27 mouse cellular contexts compared by ENCODE assay signal in the genomic region with DNA sequence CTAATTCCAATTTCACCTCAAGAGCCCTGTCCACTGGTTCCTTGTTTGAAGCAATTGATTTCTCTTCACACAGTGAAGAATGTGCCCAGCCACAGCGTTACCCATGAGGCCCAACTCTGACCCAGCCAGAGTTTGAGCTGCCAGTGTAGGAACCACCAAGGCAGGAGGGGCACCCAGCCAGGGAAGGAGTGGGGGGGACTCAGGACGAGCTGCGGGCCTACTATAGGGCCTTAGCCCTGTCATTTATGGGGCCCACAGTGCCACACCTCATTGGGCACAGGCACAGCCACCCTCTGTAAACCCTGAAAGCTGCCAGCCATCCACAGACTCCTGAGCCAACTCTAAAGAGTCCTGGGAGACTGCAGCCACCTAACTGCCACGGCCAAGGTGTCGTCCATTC.
"Had no signal": no experiment of that assay in that cellular context is flagged by ENCODE, and none has a peak within 500 bp of the region (broad histone marks: within the 10 kb centered on the region; RNA-seq: fewer than 3 reads in every experiment).

No protein-coding gene starts in this region.

- H3K4me2 ChIP-seq: heart, embryonic 12.5 days; hindbrain, embryonic 12.5 days; hindbrain, embryonic 14.5 days; intestine, embryonic 15.5 days; limb, embryonic 12.5 days; liver, embryonic 11.5 days had no signal

- ATAC-seq: hindbrain, embryonic 16.5 days; inflammation-experienced regulatory T-cells, adult 6 months; intestine, embryonic 15.5 days; intestine, postnatal 0 days had no signal

- H3K27me3 ChIP-seq: heart, embryonic 12.5 days; hindbrain, embryonic 12.5 days; intestine, embryonic 15.5 days; limb, embryonic 12.5 days had no signal

- H3K9me3 ChIP-seq: heart, embryonic 10.5 days; heart, embryonic 12.5 days; hindbrain, embryonic 10.5 days; hindbrain, embryonic 12.5 days; intestine, embryonic 15.5 days; limb, embryonic 10.5 days; limb, embryonic 12.5 days had no signal

- H3K27ac ChIP-seq: gastrocnemius, adult 2 months; heart, embryonic 10.5 days; hindbrain, embryonic 10.5 days; hindbrain, embryonic 12.5 days; hindbrain, embryonic 14.5 days; intestine, embryonic 15.5 days; layer of hippocampus, adult 2 months; left cerebral cortex, adult 2 months; limb, embryonic 10.5 days; limb, embryonic 12.5 days; liver, embryonic 14.5 days had no signal

- H3K9ac ChIP-seq: heart, embryonic 12.5 days; hindbrain, embryonic 12.5 days; hindbrain, embryonic 14.5 days; intestine, embryonic 15.5 days; limb, embryonic 12.5 days; liver, embryonic 14.5 days had no signal

- DNase-seq: gastrocnemius, adult 2 months; gastrocnemius, postnatal 10 days; gastrocnemius, postnatal 25 days; heart, adult 18-20 months; heart, postnatal 10 days; heart, postnatal 4 days; kidney, adult 18-20 months; kidney, adult 8-10 months; kidney, postnatal 10 days; kidney, postnatal 25 days; kidney, postnatal 4 days; liver had no signal

- H3K4me3 ChIP-seq: gastrocnemius, adult 2 months; heart, embryonic 10.5 days; heart, embryonic 12.5 days; hindbrain, embryonic 10.5 days; hindbrain, embryonic 12.5 days; intestine, embryonic 15.5 days; layer of hippocampus, adult 2 months; left cerebral cortex, adult 2 months; limb, embryonic 10.5 days; limb, embryonic 12.5 days had no signal
